Mouse (Mus musculus): ENCODE results near the gene Cep85l. TPM values are rescaled to one million over a fixed set of nuclear protein-coding genes. Genes with fewer than 3 reads are reported as not detected.

The Cep85l gene
- polyA plus RNA-seq, 1 experiment from 2014 or later, result 3.3 TPM

GRCm38 (mm10) chr10:53394923-53395629 lies 15.3 kb upstream of the Cep85l start:
- ATAC-seq (peak; percentile 90), DNase-seq (ENCODE audit: low read depth, low spot score) (peak; percentile 44)
- no peaks in the 10 kb centered on the region for H3K27me3 ChIP-seq
- in situ Hi-C loops (cut with MboI; ENCODE audit: low pct_unique_long_range_greater_than_20kb), result no loop called here
- no peak for TF ChIP-seq CTCF (IDR thresholded peaks at IDR 0.05)
- ChIA-PET POLR2A (interaction anchor here (0.7 kb wide), 1 partner anchor 35 kb away, joined by 3 read pairs; no protein-coding TSS in a partner anchor), CTCF (interaction anchor here (0.9 kb wide), 1 partner anchor 16 kb away, joined by 3 read pairs; the partner anchor contains the start of gene Cep85l)

- no peaks in the 10 kb centered on the region for H3K27me3 ChIP-seq
- CTCF ChIA-PET, result no interaction called here
- TF ChIP-seq CTCF (IDR thresholded peaks at IDR 0.05), result no peak
- POLR2A ChIA-PET, result no interaction called here
- DNase-seq (ENCODE audit: low read depth, low spot score) (no peak), ATAC-seq (no peak)
- in situ Hi-C loops (cut with MboI; ENCODE audit: low pct_unique_long_range_greater_than_20kb), result no loop called here
Measured at GRCm38 (mm10) chr10:53388227-53388920, 8.6 kb upstream of the Cep85l start.

GRCm38 (mm10) chr10:53385438-53385837 lies 5.7 kb upstream of the Cep85l start:
- in situ Hi-C loops (cut with MboI; ENCODE audit: low pct_unique_long_range_greater_than_20kb), result no loop called here
- no peaks in the 10 kb centered on the region for H3K27me3 ChIP-seq
- ChIA-PET POLR2A (no interaction called here), CTCF (no interaction called here)
- DNase-seq (ENCODE audit: low read depth, low spot score) (no peak), ATAC-seq (no peak)
- no peak for TF ChIP-seq CTCF (IDR thresholded peaks at IDR 0.05)

GRCm38 (mm10) chr10:53384896-53385295 lies 5.1 kb upstream of the Cep85l start:
- TF ChIP-seq CTCF (IDR thresholded peaks at IDR 0.05), result no peak
- ATAC-seq (no peak), DNase-seq (ENCODE audit: low read depth, low spot score) (no peak)
- H3K27me3 ChIP-seq, result no peaks in the 10 kb centered on the region
- ChIA-PET POLR2A (no interaction called here), CTCF (interaction anchor here (0.9 kb wide), 1 partner anchor 8 kb away, joined by 3 read pairs; no protein-coding TSS in a partner anchor)
- in situ Hi-C loops (cut with MboI; ENCODE audit: low pct_unique_long_range_greater_than_20kb), result no loop called here

- POLR2A ChIA-PET, result interaction anchor here (0.5 kb wide), 1 partner anchor 33 kb away, joined by 3 read pairs; no protein-coding TSS in a partner anchor
- no peaks in the 10 kb centered on the region for H3K27me3 ChIP-seq
- ATAC-seq (no peak), DNase-seq (ENCODE audit: low read depth, low spot score) (no peak)
- in situ Hi-C loops (cut with MboI; ENCODE audit: low pct_unique_long_range_greater_than_20kb), result no loop called here
- CTCF ChIA-PET, result interaction anchor here (1.0 to 1.4 kb wide), 4 partner anchors 11 to 73 kb away, joined by 3 to 4 read pairs (median 3); no protein-coding TSS in a partner anchor
- TF ChIP-seq CTCF (IDR thresholded peaks at IDR 0.05), result no peak
Measured at GRCm38 (mm10) chr10:53382696-53383365, 3.1 kb upstream of the Cep85l start.

- POLR2A ChIA-PET, result no interaction called here
- DNase-seq (ENCODE audit: low read depth, low spot score), result no peak
- H3K27me3 ChIP-seq, result no peaks in the 10 kb centered on the region
- no peak for TF ChIP-seq CTCF (IDR thresholded peaks at IDR 0.05)
- in situ Hi-C loops (cut with MboI; ENCODE audit: low pct_unique_long_range_greater_than_20kb), result no loop called here
- ATAC-seq, result peak; percentile 73
- CTCF ChIA-PET, result interaction anchor here (0.9 to 1.7 kb wide), 6 partner anchors 15 to 137 kb away, joined by 3 to 5 read pairs (median 3); no protein-coding TSS in a partner anchor
Measured at GRCm38 (mm10) chr10:53378981-53379708, 602 bp downstream of the Cep85l start.

GRCm38 (mm10) chr10:53378296-53378695 lies 1.5 kb downstream of the Cep85l start:
- H3K27me3 ChIP-seq, result no peaks in the 10 kb centered on the region
- DNase-seq (ENCODE audit: low read depth, low spot score), result no peak
- in situ Hi-C loops (cut with MboI; ENCODE audit: low pct_unique_long_range_greater_than_20kb), result no loop called here
- ChIA-PET POLR2A (no interaction called here), CTCF (interaction anchor here (1.0 to 1.7 kb wide), 5 partner anchors 19 to 132 kb away, joined by 3 to 5 read pairs (median 3); no protein-coding TSS in a partner anchor)
- no peak for TF ChIP-seq CTCF (IDR thresholded peaks at IDR 0.05)
- ATAC-seq, result no peak

- POLR2A ChIA-PET, result no interaction called here
- DNase-seq (ENCODE audit: low read depth, low spot score), result no peak
- ATAC-seq, result no peak
- no peaks in the 10 kb centered on the region for H3K27me3 ChIP-seq
- TF ChIP-seq CTCF (IDR thresholded peaks at IDR 0.05), result no peak
- CTCF ChIA-PET, result interaction anchor here (1.0 to 1.7 kb wide), 4 partner anchors 19 to 45 kb away, joined by 3 to 4 read pairs (median 4); no protein-coding TSS in a partner anchor
- in situ Hi-C loops (cut with MboI; ENCODE audit: low pct_unique_long_range_greater_than_20kb), result no loop called here
Measured at GRCm38 (mm10) chr10:53377096-53377495, 2.7 kb downstream of the Cep85l start.

GRCm38 (mm10) chr10:53373885-53374578 lies 5.7 kb downstream of the Cep85l start:
- no peak for TF ChIP-seq CTCF (IDR thresholded peaks at IDR 0.05)
- ATAC-seq (no peak), DNase-seq (ENCODE audit: low read depth, low spot score) (no peak)
- POLR2A ChIA-PET, result no interaction called here
- CTCF ChIA-PET, result interaction anchor here (0.9 kb wide), 1 partner anchor 126 kb away, joined by 3 read pairs; no protein-coding TSS in a partner anchor
- in situ Hi-C loops (cut with MboI; ENCODE audit: low pct_unique_long_range_greater_than_20kb), result no loop called here
- H3K27me3 ChIP-seq, result no peaks in the 10 kb centered on the region

Measured in Patski (cell line).